Mouse (Mus musculus): ENCODE data around the gene Ropn1l.

Ropn1l gene

GRCm38 (mm10) chr15:31453098-31453916 is at the start of gene Ropn1l:
Ropn1l (minus strand) TSS chr15:31453737.
- peak; percentile 87 for DNase-seq (ENCODE audit: low read depth)

GRCm38 (mm10) chr15:31502996-31503395 is 49.5 kb upstream of the Ropn1l start:
- no peak for DNase-seq (ENCODE audit: low read depth)

DNA sequence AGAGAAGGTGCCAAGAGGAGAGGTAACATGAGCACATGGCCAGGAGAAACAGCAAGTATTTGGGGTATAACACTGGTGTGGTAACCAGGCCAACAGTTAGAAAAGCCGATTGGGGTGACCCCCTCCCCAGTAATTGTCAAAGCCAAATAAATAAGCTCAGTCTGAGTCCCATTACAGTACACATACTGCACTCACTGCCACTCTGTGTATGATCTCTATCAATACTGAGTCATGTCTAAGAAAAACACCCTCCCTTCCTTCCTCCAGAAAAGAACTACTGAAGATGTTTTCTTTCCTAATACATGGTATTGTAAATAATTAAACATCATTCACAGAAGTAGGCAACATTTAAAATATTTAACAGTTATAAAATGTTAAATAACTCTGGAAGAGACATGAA is 48.8 kb upstream of the Ropn1l start:
- no peak for DNase-seq (ENCODE audit: low read depth)

DNA sequence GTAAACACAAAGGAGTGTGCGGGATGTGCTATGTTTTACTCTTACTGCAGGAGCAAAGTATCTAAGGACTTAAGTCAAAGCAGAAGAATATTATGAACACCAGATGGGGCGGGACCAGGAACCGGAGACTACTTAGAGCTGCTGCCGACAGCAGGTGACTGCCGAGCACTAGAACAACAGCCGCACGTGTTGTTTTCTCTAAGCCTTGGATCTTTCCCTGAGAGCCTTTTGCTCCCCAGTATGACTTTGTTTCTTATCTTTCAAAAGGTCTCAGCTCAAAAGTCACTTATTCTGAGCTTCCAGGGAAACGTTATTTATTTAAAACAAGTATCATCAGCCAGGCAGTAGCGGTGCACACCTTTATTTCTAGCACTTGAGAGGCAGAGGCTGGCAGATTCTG is 41.3 kb upstream of the Ropn1l start:
- no peak for DNase-seq (ENCODE audit: low read depth)

- DNase-seq (ENCODE audit: low read depth), result no peak
Measured at GRCm38 (mm10) chr15:31494310-31494709, 40.8 kb upstream of the Ropn1l start.

DNA sequence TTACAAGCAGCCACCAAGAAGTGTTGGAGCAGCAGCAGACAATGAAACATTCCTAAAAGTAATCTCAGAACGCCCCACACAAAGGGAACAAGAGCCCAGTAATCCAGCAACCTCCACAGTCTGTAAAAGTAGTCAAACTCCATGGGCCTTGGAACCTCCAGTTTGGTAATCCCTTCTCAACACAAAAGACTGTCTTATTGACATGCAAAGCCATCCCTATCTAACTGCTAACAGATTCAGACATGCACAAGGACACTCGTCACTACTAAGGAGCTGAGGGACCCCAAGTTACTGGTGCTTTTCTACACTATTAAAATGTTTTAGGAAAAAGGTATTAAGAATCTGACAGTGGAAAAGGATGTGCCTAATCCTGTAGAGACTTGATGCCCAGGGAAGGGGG is 33.9 kb upstream of the Ropn1l start:
- no peak for DNase-seq (ENCODE audit: low read depth)

DNA sequence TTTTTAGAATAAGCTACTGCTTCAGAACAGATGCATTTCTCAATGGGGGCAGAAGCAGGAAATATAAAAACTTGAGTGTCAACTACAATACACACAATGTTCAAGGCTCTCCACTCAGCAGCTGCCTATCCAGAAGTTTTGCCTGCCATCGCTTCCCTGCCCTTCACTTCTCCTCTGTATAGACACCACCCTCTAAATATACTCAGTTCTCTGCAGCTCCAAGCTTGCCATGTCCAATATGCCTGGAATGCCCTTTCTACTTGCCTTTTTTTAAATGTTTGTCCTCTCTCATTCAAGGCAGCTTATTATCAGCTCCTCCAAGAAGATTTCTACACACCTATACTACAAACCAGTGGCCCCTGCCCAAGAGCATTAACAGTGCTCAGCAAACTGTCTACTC is 23.1 kb upstream of the Ropn1l start:
- no peak for DNase-seq (ENCODE audit: low read depth)

- peak; percentile 28 for DNase-seq (ENCODE audit: low read depth)
Measured at GRCm38 (mm10) chr15:31472645-31473574, 19.4 kb upstream of the Ropn1l start.

DNA sequence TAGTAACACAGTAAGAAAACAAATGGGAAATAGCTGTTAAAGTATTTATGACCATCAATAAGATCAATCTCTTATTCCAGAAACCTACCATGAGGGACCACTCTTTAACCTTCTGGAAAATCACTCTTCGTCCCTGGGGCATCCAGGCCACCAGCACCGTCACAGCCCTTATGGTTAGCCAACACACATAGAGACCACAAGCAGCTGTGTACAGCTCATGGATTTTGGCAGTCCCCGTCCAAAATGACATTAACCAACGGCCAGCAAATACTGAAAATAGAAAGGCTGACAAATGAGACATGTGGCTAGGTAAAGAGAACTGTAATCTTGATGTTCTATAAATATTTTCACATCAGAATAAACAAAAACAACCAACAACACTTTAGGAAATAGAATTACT is 18.0 kb upstream of the Ropn1l start:
- no peak for DNase-seq (ENCODE audit: low read depth)

- DNase-seq (ENCODE audit: low read depth), result no peak
Measured at GRCm38 (mm10) chr15:31469497-31469896, 16.0 kb upstream of the Ropn1l start.

GRCm38 (mm10) chr15:31468806-31469205 is 15.3 kb upstream of the Ropn1l start:
- DNase-seq (ENCODE audit: low read depth), result no peak

DNA sequence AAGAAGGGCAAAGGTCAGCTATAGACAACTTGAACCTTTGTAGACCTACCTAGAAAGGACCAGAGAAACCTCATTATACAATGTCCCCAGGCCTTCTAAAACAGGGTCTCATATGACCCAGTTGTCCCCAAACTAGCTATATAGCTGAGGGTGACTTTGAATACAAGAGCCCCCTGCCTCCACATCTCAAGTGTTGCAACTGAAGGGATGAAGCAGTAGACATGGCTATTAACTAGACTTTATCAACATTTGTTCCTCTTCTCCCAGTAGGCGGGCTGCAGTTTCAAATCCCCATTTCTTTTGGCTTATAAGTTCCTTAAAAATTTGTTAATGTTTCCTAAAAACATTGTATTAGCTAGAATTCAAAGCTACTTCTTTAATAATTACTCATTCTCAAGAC is 13.2 kb upstream of the Ropn1l start:
- no peak for DNase-seq (ENCODE audit: low read depth)

DNA sequence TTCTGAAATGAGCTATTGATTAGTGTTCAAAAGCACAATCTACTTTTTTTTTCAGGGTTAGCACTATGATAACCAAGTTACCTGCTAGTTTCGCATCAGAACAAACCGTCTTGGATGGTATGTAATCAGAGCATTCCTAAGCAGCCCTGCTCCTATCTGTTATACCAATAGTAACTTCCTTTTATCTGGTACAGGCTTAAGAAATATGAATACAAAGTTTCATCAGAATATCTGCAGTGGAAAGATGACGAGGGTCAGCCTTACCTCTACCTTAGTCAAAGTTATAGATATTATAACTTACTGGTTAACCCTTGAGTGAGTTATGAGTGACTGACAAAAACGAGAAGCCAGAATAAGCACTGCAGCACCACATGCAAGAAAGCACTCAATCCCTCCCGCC is 12.8 kb upstream of the Ropn1l start:
- no peak for DNase-seq (ENCODE audit: low read depth)

DNA sequence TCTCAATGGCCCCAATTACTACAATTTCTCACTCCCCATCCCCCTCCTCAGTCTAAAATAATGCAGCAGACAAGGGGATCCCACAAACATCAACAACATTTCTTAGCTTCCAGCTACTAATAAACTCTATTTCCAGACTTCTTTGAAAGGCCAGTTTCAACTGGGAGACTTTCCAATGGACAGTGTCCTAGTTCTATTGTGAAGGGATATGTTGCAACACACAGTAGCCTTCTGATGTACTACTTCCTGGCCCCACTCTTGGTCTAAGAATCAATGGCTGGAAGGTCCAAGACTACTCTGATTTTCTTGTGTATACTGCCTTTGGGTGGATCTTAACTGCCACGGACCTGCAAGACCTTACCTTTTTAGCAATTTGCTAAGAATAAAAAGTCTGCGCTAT is 12.3 kb upstream of the Ropn1l start:
- DNase-seq (ENCODE audit: low read depth), result no peak

- DNase-seq (ENCODE audit: low read depth), result peak; percentile 38
Measured at GRCm38 (mm10) chr15:31460571-31460970, 7.0 kb upstream of the Ropn1l start.

DNA sequence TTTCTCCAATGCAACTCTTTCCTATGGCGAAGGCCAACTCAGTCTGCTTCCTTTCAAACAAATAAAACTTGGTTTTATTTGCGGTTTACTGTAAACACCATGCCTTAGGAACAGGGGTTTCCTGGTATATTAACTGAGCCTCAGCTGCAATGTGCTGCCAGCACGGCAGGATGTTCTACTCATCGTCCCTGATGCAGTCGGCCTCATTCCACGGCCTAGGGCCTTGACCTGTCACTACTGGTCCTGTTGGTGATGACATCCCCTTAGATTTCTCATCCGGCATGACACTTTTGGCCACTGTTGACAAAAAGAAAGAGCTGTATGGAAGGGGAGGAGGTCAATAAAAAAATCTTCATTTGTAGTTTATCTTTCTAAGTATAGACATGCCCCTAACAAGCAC is 4.5 kb upstream of the Ropn1l start:
- no peak for DNase-seq (ENCODE audit: low read depth)

GRCm38 (mm10) chr15:31456381-31456780 is 2.8 kb upstream of the Ropn1l start:
- no peak for DNase-seq (ENCODE audit: low read depth)

GRCm38 (mm10) chr15:31454861-31455295 is 1.3 kb upstream of the Ropn1l start:
- DNase-seq (ENCODE audit: low read depth), result no peak

DNA sequence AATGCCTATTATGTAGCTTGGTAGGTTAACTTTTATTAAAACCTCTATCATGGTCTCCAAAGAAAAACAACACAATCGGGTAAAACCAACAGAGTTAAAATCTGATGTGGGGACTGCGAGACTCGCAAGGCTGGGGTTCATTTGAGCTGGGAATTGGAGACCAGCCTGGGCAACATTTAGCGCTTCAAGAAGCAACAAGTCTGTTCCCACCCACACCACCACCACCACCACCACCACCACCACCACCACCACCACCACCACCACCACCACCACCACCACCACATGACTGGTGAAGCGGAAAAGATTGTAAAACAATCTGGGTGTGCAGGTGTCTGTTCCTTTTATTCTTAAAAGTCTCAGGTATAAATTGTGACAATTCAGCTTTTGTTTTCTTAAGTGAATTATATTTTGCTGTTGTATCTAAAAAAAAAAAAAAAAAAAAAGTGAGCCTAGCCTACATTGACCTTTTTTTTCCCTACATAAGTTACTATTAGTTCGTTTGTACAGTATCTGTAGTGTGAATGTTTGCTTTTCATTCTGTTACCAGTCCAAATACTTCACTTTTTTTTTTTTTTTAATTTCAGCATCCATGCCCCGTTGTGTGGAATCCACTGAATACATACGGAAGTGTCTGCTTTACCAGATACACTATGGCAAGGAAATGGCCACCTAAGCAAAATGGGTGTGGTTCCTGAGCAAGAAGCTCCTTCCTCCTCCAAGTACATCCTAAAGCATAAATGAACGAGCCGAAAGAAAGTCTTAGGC is 741 bp upstream of the Ropn1l start:
- no peak for DNase-seq (ENCODE audit: low read depth)

DNA sequence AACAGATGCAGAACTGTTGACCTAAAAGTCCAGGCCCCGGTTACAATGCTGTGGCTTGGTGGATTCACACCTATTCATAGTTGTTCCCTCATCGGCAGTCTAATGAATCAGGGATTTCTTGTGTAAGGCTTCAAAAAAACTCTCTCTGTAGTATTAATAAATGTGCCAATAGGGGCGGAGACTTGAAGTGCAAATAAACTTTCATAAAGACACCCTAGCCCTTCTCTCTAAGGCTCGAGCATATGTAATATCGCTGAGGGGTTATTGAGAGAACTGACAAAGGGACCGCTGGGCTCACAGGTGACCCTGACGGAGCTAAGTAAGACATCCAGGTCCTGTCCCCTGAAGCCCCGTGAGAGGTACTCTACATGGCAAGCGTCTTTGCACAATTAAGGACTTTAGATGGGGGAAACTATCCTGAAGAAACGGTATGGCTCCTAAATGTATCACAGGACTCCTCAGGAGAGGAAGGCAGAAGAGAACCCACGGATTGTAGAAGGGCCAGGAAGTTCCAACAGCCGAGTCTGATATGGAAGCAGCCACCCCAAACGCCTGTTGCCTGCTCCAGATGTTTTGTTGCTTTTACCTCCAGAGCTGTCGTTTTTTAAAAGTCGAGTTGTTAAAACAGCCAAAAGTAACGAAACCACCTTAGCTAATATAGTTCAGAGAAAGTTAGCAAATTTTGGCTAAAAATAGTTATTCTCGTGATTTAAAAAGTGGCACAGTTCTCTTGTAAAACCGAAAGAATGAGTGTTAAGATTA is 1.0 kb downstream of the Ropn1l start:
- peak; percentile 56 for DNase-seq (ENCODE audit: low read depth)

DNA sequence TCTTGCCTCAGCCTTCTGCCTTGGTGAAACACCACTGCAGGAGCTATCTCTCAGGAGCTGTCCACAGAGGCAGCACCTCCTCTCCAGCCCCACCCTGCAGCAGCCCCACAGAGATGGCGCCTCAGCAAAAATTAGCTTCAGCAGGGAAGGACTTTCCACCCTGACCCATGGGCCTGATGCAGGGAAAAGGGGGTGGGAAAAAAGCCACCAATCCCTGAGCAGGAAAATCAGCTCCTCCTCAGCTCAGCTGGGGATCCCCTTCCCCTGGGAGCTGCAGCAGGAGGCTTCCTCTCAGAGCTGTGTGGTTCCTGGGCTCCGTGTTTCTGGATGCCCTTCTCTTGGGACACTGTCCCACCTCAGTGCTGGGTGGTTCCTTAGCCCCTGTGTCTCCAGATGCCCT is 3.8 kb downstream of the Ropn1l start:
- no peak for DNase-seq (ENCODE audit: low read depth)

GRCm38 (mm10) chr15:31447121-31447520 is 6.4 kb downstream of the Ropn1l start:
- DNase-seq (ENCODE audit: low read depth), result peak; percentile 55
